Mouse (Mus musculus): ENCODE data around the gene Cab39l.
A peak's percentile ranks its signal among the peaks of the same experiment; 100 is the strongest.

DNA sequence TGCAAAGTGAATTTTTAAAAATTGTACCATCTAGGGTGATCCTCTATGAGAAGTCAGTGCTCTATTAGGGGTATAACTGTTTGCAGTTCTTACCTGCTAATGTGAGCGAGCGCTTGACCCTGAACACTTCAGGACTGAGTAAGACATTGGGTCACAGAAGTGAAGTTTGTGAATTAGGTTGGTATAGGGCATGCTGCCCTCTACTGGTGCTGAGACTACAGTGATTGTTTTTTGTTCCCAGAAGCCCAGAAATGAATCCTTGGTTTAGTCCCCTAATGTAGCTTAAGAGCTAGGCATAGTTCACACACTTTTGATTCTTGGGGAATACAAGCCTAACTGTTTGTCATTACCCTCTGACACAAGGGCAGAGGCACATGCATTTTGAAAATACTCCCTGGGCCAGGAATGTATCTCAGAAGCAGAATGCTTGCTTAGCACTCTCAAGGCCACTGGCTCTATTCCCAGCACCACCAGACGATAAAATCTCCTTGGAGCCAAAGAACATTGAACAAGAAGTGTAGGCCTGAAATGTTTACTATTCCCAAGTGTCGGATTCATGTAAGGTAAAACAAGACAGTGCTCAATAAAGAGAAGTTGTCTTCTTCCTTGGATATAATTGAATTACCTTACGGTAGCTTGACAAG is 163.4 kb downstream of the Cab39l start:
- TF ChIP-seq CTCF (conservative IDR thresholded peaks at IDR 0.05; ENCODE audit: low read length): peak; percentile 56
- no peak for TF ChIP-seq NANOG (IDR thresholded peaks at IDR 0.05; ENCODE audit: borderline replicate concordance, low read length)

Data from E14TG2a.4 (cell line).